Mouse (Mus musculus) left cerebral cortex, postnatal 36 days (tissue): ENCODE results near the gene Bsnd. TPM values are rescaled to one million over a fixed set of nuclear protein-coding genes. Genes with fewer than 3 reads are reported as not detected.

Source experiments
- DNase-seq, 2 experiments: peaks; one replicate each; pipeline ENCODE4 v3.0.0; 2021 to 2022; ENCODE audit warnings: low spot score in 2 of 2, mixed read lengths in 1 of 2
- intact Hi-C: fragments of 180-260 bp; cut with DNase I; formaldehyde crosslinking; loops from one replicate; pipeline ENCODE4 v1.15.1; 2025
- total RNA-seq, 2 experiments: library from RNA; stranded (reverse); gene quantifications; 2 replicates each; pipeline ENCODE4 v1.2.3; 2021

Bsnd gene
- total RNA-seq, 2 experiments from 2014 or later = not detected

GRCm38 (mm10) chr4:106490620-106491019 lies 1.5 kb downstream of the Bsnd start:
- intact Hi-C loops = no loop called here

GRCm38 (mm10) chr4:106483831-106484230 lies 8.3 kb downstream of the Bsnd start:
- DNase-seq = no peak
- intact Hi-C loops = no loop called here

More at GRCm38 (mm10) chr4:106490620-106491019, 1.5 kb downstream of the Bsnd start:
- no peak for DNase-seq

- DNase-seq = no peak
Measured at GRCm38 (mm10) chr4:106483215-106483727, 8.8 kb downstream of the Bsnd start.

GRCm38 (mm10) chr4:106480545-106480944 lies 11.5 kb downstream of the Bsnd start:
- intact Hi-C loops = no loop called here
- no peak for DNase-seq

More at GRCm38 (mm10) chr4:106483215-106483727, 8.8 kb downstream of the Bsnd start:
- intact Hi-C loops = no loop called here

GRCm38 (mm10) chr4:106474241-106474640 lies 17.8 kb downstream of the Bsnd start:
- DNase-seq = peak; percentile 56 to 62
- intact Hi-C loops = loop anchor here (1.0 kb wide), 1 partner anchor 55 kb away; no protein-coding TSS in a partner anchor

- peak; percentile 63 to 75 for DNase-seq
- intact Hi-C loops = no loop called here
Measured at GRCm38 (mm10) chr4:106472335-106472734, 19.7 kb downstream of the Bsnd start.

GRCm38 (mm10) chr4:106470921-106471320 lies 21.2 kb downstream of the Bsnd start:
- intact Hi-C loops = no loop called here
- DNase-seq = no peak

GRCm38 (mm10) chr4:106467420-106468110 lies 24.5 kb downstream of the Bsnd start:
- intact Hi-C loops = no loop called here
- no peak for DNase-seq

- DNase-seq = no peak
- intact Hi-C loops = no loop called here
Measured at GRCm38 (mm10) chr4:106463174-106463801, 28.8 kb downstream of the Bsnd start.

GRCm38 (mm10) chr4:106462524-106462923 lies 29.6 kb downstream of the Bsnd start:
- no peak for DNase-seq
- intact Hi-C loops = no loop called here

GRCm38 (mm10) chr4:106462016-106462415 lies 30.1 kb downstream of the Bsnd start:
- DNase-seq = no peak
- intact Hi-C loops = no loop called here

- intact Hi-C loops = no loop called here
- DNase-seq = no peak
Measured at GRCm38 (mm10) chr4:106454541-106454940, 37.5 kb downstream of the Bsnd start.

GRCm38 (mm10) chr4:106453516-106453915 lies 38.6 kb downstream of the Bsnd start:
- no peak for DNase-seq
- intact Hi-C loops = no loop called here

GRCm38 (mm10) chr4:106453108-106453507 lies 39.0 kb downstream of the Bsnd start:
- DNase-seq = no peak

GRCm38 (mm10) chr4:106452401-106452800 lies 39.7 kb downstream of the Bsnd start:
- no peak for DNase-seq
- intact Hi-C loops = no loop called here

More at GRCm38 (mm10) chr4:106453108-106453507, 39.0 kb downstream of the Bsnd start:
- intact Hi-C loops = no loop called here

- intact Hi-C loops = no loop called here
- no peak for DNase-seq
Measured at GRCm38 (mm10) chr4:106449306-106449705, 42.8 kb downstream of the Bsnd start.

- no peak for DNase-seq
- intact Hi-C loops = no loop called here
Measured at GRCm38 (mm10) chr4:106443182-106443581, 48.9 kb downstream of the Bsnd start.

GRCm38 (mm10) chr4:106438763-106439162 lies 53.3 kb downstream of the Bsnd start:
- intact Hi-C loops = no loop called here
- no peak for DNase-seq

GRCm38 (mm10) chr4:106437207-106437606 lies 54.9 kb downstream of the Bsnd start:
- DNase-seq = peak in 1 of 2 experiments; percentile 58
- intact Hi-C loops = no loop called here

GRCm38 (mm10) chr4:106436475-106436874 lies 55.6 kb downstream of the Bsnd start:
- DNase-seq = no peak
- intact Hi-C loops = no loop called here

- DNase-seq = no peak
- intact Hi-C loops = no loop called here
Measured at GRCm38 (mm10) chr4:106435426-106435825, 56.7 kb downstream of the Bsnd start.
